Mouse (Mus musculus) lung, embryonic 15.5 days (tissue): Measurements from ENCODE around the gene Piga. TPM values are rescaled to one million over a fixed set of nuclear protein-coding genes. Genes with fewer than 3 reads are reported as not detected.

Experiments used
- polyA plus RNA-seq: library from polyadenylated mRNA; unstranded; fragments of >200 nt; fragmentation: Nextera tagmentation; extraction: Ambion mirVana; gene quantifications from 2 replicates; pipeline ENCODE4 v1.2.1, GENCODE M21; 2015

Piga gene
- polyA plus RNA-seq, 1 experiment from 2014 or later = 19.8 TPM

Other genes starting within 250 kb of the Piga start
- 1.2 and 1.4 TPM in 2 replicates for gene Bmx, start 161.6 kb upstream of the Piga start, polyA plus RNA-seq
- gene Pir, start 150.4 kb upstream of the Piga start, polyA plus RNA-seq = 14.1 and 16.7 TPM in 2 replicates
- 48.1 and 52.2 TPM in 2 replicates for gene Vegfd, start 46.4 kb upstream of the Piga start, polyA plus RNA-seq
- 0.65 and 1.3 TPM in 2 replicates for gene Asb11, start 17.2 kb downstream of the Piga start, polyA plus RNA-seq
- not detected in 2 replicates for gene Asb9, start 86.5 kb downstream of the Piga start, polyA plus RNA-seq